Mouse (Mus musculus) thymus, postnatal 4 days (tissue): ENCODE results near the gene Rhbg.

Experiments
- DNase-seq: peaks from one replicate; pipeline ENCODE4 v3.0.0; 2021

Gene Rhbg

GRCm38 (mm10) chr3:88227260-88227659 lies 27.2 kb downstream of the Rhbg start:
- DNase-seq, result no peak

GRCm38 (mm10) chr3:88226101-88226845 lies 28.2 kb downstream of the Rhbg start:
- no peak for DNase-seq

GRCm38 (mm10) chr3:88224929-88225328 lies 29.6 kb downstream of the Rhbg start:
- DNase-seq, result no peak

GRCm38 (mm10) chr3:88222446-88222845 lies 32.1 kb downstream of the Rhbg start:
- DNase-seq, result no peak

- DNase-seq, result no peak
Observed at GRCm38 (mm10) chr3:88221519-88222390, 32.8 kb downstream of the Rhbg start.

GRCm38 (mm10) chr3:88220842-88221241 lies 33.7 kb downstream of the Rhbg start:
- DNase-seq, result peak; percentile 84

- DNase-seq, result no peak
Observed at GRCm38 (mm10) chr3:88219940-88220339, 34.6 kb downstream of the Rhbg start.

- DNase-seq, result no peak
Observed at GRCm38 (mm10) chr3:88217679-88218078, 36.8 kb downstream of the Rhbg start.

- no peak for DNase-seq
Observed at GRCm38 (mm10) chr3:88216534-88217326, 37.8 kb downstream of the Rhbg start.

- no peak for DNase-seq
Observed at GRCm38 (mm10) chr3:88216116-88216515, 38.4 kb downstream of the Rhbg start.

GRCm38 (mm10) chr3:88215553-88216004 lies 38.9 kb downstream of the Rhbg start:
- DNase-seq, result peak; percentile 18

- peak; percentile 42 for DNase-seq
Observed at GRCm38 (mm10) chr3:88214971-88215552, 39.4 kb downstream of the Rhbg start.

- DNase-seq, result no peak
Observed at GRCm38 (mm10) chr3:88214197-88214938, 40.1 kb downstream of the Rhbg start.

- DNase-seq, result no peak
Observed at GRCm38 (mm10) chr3:88213019-88213418, 41.5 kb downstream of the Rhbg start.

- no peak for DNase-seq
Observed at GRCm38 (mm10) chr3:88212356-88212755, 42.2 kb downstream of the Rhbg start.

GRCm38 (mm10) chr3:88210918-88211317 lies 43.6 kb downstream of the Rhbg start:
- DNase-seq, result no peak

- DNase-seq, result no peak
Observed at GRCm38 (mm10) chr3:88210121-88210520, 44.4 kb downstream of the Rhbg start.

GRCm38 (mm10) chr3:88209306-88209705 lies 45.2 kb downstream of the Rhbg start:
- no peak for DNase-seq

GRCm38 (mm10) chr3:88208226-88208720 lies 46.2 kb downstream of the Rhbg start:
- no peak for DNase-seq

GRCm38 (mm10) chr3:88207451-88208100 lies 46.9 kb downstream of the Rhbg start:
- DNase-seq, result no peak

GRCm38 (mm10) chr3:88206901-88207371 lies 47.6 kb downstream of the Rhbg start:
- no peak for DNase-seq
